Mouse (Mus musculus) ZHBTc4 (cell line): ENCODE measurements around the gene Siva1.

ENCODE experiments used
- DNase-seq: peaks from one replicate; pipeline ENCODE4 v3.0.0-alpha.2; 2011; ENCODE audit warnings: low read depth, low spot score

Gene Siva1

GRCm38 (mm10) chr12:112678555-112679026 is 34.1 kb downstream of the Siva1 start, which contains the start of gene Zbtb42:
Zbtb42 (plus strand) TSS chr12:112678828.
- DNase-seq: peak; percentile 64

GRCm38 (mm10) chr12:112679027-112679996 is 34.8 kb downstream of the Siva1 start:
- DNase-seq: peak; percentile 67

DNA sequence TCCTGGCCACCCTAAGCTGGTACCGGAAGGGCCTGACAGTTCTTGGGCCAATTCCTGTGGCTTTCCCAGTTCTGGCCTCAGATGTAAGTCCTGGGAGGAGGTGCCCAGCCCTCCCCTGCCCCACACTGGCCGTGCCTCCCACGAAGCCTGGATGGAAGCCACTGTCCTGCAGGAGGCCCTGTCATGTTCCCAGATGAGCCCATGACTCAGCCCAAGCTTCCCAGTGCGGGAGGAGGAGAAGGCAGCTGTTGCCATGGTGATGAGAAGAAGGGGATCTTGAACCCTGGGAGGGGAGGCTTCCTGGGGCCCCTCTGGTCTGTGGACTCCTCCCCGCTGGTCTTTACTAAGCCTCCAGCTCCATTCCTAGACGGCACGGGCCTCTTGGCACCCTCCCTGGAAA is 38.9 kb downstream of the Siva1 start:
- no peak for DNase-seq

DNA sequence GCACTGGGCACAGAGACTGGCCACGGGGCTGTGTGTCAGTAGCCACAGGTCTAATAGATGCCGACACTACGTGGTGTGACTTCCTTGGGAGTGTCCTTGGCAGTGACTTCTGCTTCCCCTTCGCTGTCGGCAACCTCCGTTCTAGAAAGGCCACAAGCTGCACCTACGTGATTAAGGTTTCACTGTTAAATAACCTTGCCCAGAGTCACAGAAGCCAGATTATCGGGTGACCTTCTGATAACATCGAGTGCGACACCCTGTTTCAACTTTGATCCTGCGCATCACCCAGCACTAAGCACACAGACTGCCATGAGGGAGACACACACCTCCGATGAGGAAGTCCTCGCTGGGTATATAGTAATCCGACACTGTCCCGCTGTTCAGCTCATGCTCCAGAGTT is 44.0 kb downstream of the Siva1 start:
- DNase-seq: no peak

DNA sequence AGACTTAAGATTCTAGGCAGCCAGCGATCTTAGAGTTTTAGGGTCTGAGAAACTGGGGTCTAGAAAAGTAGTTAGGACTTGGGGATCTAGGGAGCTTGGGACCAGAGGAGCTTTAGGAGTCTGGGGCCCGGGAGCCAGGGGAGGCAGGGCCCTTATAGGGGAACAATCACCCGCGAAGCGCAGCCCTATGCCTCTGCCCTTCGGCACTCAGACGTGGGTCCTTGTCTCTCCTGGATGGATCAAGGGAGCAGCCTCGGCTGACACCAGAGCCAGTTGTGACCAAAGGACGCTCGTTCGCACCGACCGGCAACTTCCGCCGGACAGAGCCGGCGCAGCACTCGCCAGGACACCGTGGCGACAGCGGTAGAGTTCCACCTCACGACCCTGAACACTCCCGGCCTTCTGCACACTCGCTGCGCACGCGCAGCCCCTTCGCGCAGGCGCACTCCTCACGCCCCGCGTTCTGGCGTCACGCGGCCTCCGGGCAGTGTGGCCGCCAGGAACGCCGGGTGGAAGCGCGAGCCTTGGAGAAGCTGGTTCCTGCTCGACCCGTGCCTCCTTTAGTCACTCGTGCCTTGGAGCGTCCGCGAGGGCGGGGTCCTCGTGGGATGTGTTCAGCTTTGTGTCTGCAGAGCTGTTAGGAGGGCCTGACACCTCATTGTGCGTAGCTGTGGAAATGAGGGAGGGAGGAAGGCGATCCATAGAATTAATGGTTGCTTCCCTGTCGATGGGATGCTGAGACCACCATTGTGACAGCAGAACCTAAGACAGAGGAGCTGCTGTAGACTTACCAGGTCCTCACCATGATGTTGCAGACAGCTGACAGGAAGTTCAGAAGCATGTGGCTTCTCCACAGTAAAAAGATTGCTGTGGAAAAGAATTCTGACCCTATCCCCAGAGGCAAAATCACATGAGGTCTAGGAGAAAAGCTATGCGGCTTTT is 49.0 kb downstream of the Siva1 start:
- peak; percentile 97 for DNase-seq

GRCm38 (mm10) chr12:112694127-112694475 is 49.6 kb downstream of the Siva1 start:
- no peak for DNase-seq

- DNase-seq: no peak
Measured at GRCm38 (mm10) chr12:112696806-112697425, 52.4 kb downstream of the Siva1 start.
